Mouse (Mus musculus): ENCODE data around the gene Tial1. TPM values are rescaled to one million over a fixed set of nuclear protein-coding genes. Genes with fewer than 3 reads are reported as not detected.
A peak's percentile ranks its signal among the peaks of the same experiment; 100 is the strongest.

Gene Tial1
- polyA plus RNA-seq, 1 experiment from 2014 or later = 11.3 TPM

DNA sequence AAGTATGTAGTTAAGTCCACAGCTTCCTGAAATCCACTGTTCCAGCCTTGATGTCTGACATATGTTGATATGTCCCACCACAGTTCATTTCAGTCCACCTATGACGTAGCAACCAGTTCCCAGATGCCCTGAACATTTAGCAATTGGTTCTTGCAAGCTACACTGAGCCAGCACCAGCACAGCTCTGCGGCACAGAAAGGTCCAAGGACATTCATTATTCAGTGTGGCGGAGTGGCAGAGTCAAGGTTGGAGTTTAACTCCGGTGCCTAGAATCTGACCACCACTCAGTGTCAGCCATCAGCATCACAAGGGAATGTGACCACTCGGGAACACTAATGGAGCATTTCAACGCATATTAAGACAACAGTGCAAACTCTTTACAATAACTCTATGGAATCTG lies 44.9 kb downstream of the Tial1 start:
- H3K27ac ChIP-seq = 0 out of 2 replicates have a peak overlapping the region, but pooled peaks have one; percentile 53
- no peak for DNase-seq
- peak overlapping the region; percentile 79 for H3K9ac ChIP-seq
- H3K4me3 ChIP-seq (replicated peaks) = peak overlapping the region; percentile 79
- peaks cover 71% of the 10 kb centered on the region for H3K4me1 ChIP-seq (replicated peaks)
- peaks cover 38% of the 10 kb centered on the region for H3K27me3 ChIP-seq
- H3K36me3 ChIP-seq = no peaks in the 10 kb centered on the region
- 53% methylated on average over 6 of the region's 6 CpGs for WGBS (ENCODE audit: insufficient replicate concordance)
- no peaks in the 10 kb centered on the region for H3K9me3 ChIP-seq (replicated peaks)
- ATAC-seq (ENCODE audit: low read depth) = no peak
- peak overlapping the region; percentile 99 for H3K4me2 ChIP-seq

DNA sequence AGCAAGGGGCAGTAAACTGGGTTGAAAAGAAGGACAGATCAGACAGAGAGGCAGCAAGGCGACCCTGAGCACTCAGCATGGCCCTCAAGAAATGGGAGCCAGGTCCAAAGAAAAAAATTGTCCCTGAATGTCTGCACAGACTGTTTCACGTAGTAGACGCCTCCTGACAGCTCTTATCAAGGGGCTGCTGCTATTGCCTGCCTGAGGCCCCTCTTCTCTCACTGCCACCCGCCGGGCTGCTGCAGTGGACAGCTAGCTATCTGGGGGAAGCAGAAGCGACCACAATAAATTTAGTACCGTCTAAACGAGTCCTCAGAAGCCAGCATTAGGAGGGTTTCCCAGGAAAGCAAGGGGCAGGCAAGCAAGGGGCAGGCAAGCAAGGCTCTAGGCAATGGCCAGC lies 47.1 kb downstream of the Tial1 start:
- Histone ChIP-seq H3K4me1 (replicated peaks) (peaks cover 81% of the 10 kb centered on the region), H3K27ac (peak overlapping the region; percentile 87), H3K4me3 (replicated peaks) (peak overlapping the region; percentile 41), H3K9me3 (replicated peaks) (no peaks in the 10 kb centered on the region), H3K27me3 (peaks cover 18% of the 10 kb centered on the region), H3K9ac (peak overlapping the region; percentile 65), H3K4me2 (peak overlapping the region; percentile 99), H3K36me3 (peaks cover 6% of the 10 kb centered on the region)
- DNase-seq (peak; percentile 70), ATAC-seq (ENCODE audit: low read depth) (peak; percentile 79)
- WGBS (ENCODE audit: insufficient replicate concordance) = 6% methylated on average over 8 of the region's 8 CpGs

DNA sequence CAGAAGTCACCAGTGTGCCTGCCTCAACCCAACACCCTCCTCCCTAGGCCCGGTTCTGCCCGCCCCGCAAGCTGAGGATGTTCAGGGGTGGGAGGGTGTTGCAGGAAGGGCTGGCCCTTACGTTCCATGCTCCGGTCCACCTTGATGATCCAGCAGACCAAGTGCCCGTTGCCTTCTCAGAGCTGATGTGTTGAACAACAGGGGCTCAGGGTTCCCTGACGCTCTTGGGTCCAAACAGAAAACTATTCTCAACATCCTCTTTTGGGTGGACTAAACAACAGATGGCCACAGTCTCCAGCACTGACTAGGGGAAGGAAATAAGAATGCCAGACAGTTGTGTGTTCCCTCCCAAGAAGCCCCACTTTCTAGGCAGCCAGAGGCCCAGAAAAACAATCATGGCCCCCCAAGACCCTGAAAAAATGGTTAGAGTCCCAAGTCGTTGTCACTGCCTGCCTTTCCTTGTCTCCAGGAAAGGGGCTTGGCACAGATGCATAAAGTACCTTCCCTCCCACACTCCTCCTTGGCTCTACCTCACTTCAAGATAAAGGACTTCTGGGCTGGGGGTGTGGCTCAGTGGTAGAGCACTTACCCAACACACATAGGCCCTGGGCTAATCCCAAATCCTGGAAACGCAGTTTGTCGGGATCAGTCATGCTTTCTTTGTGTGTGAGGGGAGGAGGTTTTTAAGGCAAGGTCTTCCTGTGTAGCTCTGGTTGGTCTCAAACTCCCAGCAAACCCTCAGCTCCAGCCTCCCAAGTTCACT lies 49.3 kb downstream of the Tial1 start:
- peak overlapping the region; percentile 39; the same call in 1 of the 2 replicates for H3K9ac ChIP-seq
- 0 out of 2 replicates have a peak, but pooled peaks cover 5% of the 10 kb centered on the region for H3K27me3 ChIP-seq
- peak overlapping the region; percentile 19 for H3K4me2 ChIP-seq
- H3K36me3 ChIP-seq = peaks cover 13% of the 10 kb centered on the region
- 0 out of 2 replicates have a peak, but pooled peaks have one; percentile 30 for ATAC-seq (ENCODE audit: low read depth)
- peak overlapping the region; percentile 56 for H3K27ac ChIP-seq
- WGBS (ENCODE audit: insufficient replicate concordance) = 50% methylated on average over 10 of the region's 10 CpGs
- DNase-seq = no peak
- H3K9me3 ChIP-seq (replicated peaks) = no peaks in the 10 kb centered on the region
- peaks cover 70% of the 10 kb centered on the region for H3K4me1 ChIP-seq (replicated peaks)
- H3K4me3 ChIP-seq (replicated peaks) = no peak overlapping the region

DNA sequence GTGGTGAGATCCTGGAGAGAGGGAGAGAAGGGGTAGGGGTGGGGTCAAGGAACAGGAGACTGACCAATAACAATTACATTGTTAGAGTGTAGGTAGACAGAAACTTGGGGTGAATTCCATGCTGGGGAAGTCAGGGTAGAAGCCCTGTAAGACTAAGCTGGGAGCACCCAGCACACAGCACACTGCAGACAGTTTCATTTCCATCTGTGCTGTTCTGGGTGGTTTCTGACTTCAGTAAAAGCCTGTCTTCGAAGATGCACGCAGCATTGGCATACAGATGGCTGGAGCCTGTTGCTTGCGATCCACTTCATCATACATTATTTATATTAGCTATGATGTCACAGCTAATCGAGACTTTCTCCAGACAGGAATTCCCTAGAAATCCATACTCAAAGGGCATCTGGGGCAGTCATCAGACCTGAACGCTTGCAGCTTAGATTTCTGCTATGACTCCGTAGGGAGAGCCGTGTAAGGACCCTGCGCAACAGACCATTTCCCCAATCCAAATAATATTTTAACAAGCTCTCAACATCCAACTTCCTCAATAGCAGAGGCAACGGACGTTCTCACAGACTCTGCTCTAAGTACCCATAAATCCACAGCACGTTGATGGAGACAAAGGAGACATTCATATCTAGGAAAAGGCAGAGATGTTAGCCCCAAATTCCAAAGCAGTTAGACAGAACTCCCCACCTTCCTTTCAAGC lies 50.7 kb downstream of the Tial1 start:
- peaks cover 13% of the 10 kb centered on the region for H3K36me3 ChIP-seq
- H3K4me3 ChIP-seq (replicated peaks) = no peak overlapping the region
- no peaks in the 10 kb centered on the region for H3K9me3 ChIP-seq (replicated peaks)
- H3K9ac ChIP-seq = no peak overlapping the region
- peak overlapping the region; percentile 19; the same call in 1 of the 2 replicates for H3K27ac ChIP-seq
- no peak overlapping the region for H3K4me2 ChIP-seq
- 78% methylated on average over 11 of the region's 11 CpGs for WGBS (ENCODE audit: insufficient replicate concordance)
- ATAC-seq (ENCODE audit: low read depth) (no peak), DNase-seq (no peak)
- peaks cover 66% of the 10 kb centered on the region for H3K4me1 ChIP-seq (replicated peaks)
- 0 out of 2 replicates have a peak, but pooled peaks cover 3% of the 10 kb centered on the region for H3K27me3 ChIP-seq

DNA sequence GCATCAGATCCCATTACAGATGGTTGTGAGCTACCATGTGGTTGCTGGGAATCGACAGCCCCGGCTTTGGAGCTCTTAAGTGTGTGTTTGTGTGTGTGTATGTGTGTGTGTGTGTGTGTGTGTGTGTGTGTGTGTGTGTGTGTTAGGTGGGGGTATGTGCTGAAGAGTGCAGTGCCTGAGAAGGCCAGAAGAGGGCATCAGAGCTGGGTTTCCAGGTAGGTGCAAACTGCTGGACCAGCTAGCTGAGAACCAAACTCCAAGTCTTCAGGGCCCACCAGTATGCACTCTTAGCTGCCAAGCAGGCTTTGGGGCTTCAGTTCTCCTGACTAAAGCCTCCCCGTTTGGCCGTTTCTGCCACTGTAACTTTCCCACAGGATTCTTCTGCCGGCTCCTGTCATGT lies 53.3 kb downstream of the Tial1 start:
- 88% methylated on average over 5 of the region's 5 CpGs for WGBS (ENCODE audit: insufficient replicate concordance)
- H3K4me2 ChIP-seq = no peak overlapping the region
- DNase-seq (no peak), ATAC-seq (ENCODE audit: low read depth) (no peak)
- H3K27me3 ChIP-seq = no peaks in the 10 kb centered on the region
- H3K4me3 ChIP-seq (replicated peaks) = no peak overlapping the region
- no peaks in the 10 kb centered on the region for H3K9me3 ChIP-seq (replicated peaks)
- no peak overlapping the region for H3K27ac ChIP-seq
- H3K4me1 ChIP-seq (replicated peaks) = peaks cover 61% of the 10 kb centered on the region
- peaks cover 13% of the 10 kb centered on the region for H3K36me3 ChIP-seq
- H3K9ac ChIP-seq = no peak overlapping the region

DNA sequence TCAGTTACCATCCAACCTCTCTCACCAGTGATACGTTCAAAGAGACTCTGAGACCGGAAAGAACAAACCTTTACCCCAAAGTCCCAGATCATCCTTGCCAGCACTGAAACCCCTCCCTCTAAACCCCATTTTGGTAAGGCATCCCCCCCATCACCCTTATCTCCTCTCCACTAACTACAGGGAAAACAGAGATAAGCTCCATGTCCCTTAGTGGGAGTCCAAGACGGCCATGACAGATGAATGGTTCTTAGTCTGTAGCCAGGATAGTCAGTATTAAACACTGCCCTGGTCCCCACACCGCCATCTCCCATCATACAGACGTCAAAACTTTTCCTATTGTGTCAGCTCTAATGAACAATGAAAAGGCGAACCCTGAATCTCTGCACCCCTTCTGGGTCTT lies 57.5 kb downstream of the Tial1 start:
- H3K4me1 ChIP-seq (replicated peaks) = peaks cover 68% of the 10 kb centered on the region
- H3K27me3 ChIP-seq = no peaks in the 10 kb centered on the region
- no peaks in the 10 kb centered on the region for H3K9me3 ChIP-seq (replicated peaks)
- DNase-seq (no peak), ATAC-seq (ENCODE audit: low read depth) (peak; percentile 39; the same call in 1 of the 2 replicates)
- peaks cover 25% of the 10 kb centered on the region for H3K36me3 ChIP-seq
- H3K4me3 ChIP-seq (replicated peaks) = no peak overlapping the region
- WGBS (ENCODE audit: insufficient replicate concordance) = 60% methylated on average over 6 of the region's 6 CpGs
- H3K9ac ChIP-seq = no peak overlapping the region
- peak overlapping the region; percentile 81 for H3K27ac ChIP-seq
- H3K4me2 ChIP-seq = no peak overlapping the region

DNA sequence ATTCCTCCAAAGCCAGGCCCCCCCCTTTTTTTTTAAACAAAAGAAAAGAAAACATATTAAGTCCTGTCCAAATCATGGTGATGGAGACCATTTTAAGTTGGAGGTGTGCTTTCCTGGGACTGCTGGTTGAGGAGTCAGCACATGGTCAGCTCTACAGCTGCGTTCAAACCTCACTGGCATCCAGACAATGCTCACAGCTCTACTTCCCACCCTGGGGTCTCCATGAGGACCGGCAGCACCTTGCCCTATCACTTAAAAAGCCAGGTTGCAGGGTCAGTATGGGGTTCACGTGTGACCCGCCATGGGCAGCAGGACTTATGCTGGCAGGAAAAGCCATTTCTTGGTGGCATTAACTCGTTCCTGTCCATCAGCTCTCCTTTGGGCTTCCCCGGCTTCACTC lies 57.9 kb downstream of the Tial1 start:
- H3K9me3 ChIP-seq (replicated peaks) = no peaks in the 10 kb centered on the region
- no peak overlapping the region for H3K4me3 ChIP-seq (replicated peaks)
- H3K9ac ChIP-seq = no peak overlapping the region
- DNase-seq (no peak), ATAC-seq (ENCODE audit: low read depth) (no peak)
- 61% methylated on average over 6 of the region's 6 CpGs for WGBS (ENCODE audit: insufficient replicate concordance)
- peaks cover 24% of the 10 kb centered on the region for H3K36me3 ChIP-seq
- H3K27me3 ChIP-seq = no peaks in the 10 kb centered on the region
- peaks cover 72% of the 10 kb centered on the region for H3K4me1 ChIP-seq (replicated peaks)
- 0 out of 2 replicates have a peak overlapping the region, but pooled peaks have one; percentile 11 for H3K4me2 ChIP-seq
- H3K27ac ChIP-seq = peak overlapping the region; percentile 81

DNA sequence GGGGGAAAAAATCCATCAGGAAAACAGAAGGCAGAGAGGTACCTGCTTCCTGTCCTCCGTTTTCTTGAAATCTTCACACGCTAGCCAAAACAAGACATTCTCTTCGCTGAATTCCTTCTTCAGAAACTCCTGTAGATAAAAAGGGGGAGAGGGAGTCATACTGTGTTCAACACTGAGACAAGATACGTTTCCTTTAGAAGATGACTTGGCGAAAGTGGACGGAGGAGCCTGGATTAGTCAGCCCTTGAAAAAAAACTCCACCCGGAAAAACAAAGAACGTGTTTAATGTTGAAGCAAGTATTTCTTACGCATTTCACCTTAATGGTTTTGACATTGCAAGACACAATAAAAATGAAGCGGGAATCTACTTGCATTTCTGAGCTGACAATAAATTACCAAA lies 58.4 kb downstream of the Tial1 start:
- WGBS (ENCODE audit: insufficient replicate concordance) = 30% methylated on average over 10 of the region's 10 CpGs
- Histone ChIP-seq H3K9ac (0 out of 2 replicates have a peak overlapping the region, but pooled peaks have one; percentile 10), H3K4me2 (0 out of 2 replicates have a peak overlapping the region, but pooled peaks have one; percentile 6), H3K27me3 (no peaks in the 10 kb centered on the region), H3K4me1 (replicated peaks) (peaks cover 77% of the 10 kb centered on the region), H3K9me3 (replicated peaks) (no peaks in the 10 kb centered on the region), H3K4me3 (replicated peaks) (no peak overlapping the region), H3K36me3 (peaks cover 19% of the 10 kb centered on the region), H3K27ac (peak overlapping the region; percentile 81)
- DNase-seq (no peak), ATAC-seq (ENCODE audit: low read depth) (peak; percentile 46; the same call in 1 of the 2 replicates)

DNA sequence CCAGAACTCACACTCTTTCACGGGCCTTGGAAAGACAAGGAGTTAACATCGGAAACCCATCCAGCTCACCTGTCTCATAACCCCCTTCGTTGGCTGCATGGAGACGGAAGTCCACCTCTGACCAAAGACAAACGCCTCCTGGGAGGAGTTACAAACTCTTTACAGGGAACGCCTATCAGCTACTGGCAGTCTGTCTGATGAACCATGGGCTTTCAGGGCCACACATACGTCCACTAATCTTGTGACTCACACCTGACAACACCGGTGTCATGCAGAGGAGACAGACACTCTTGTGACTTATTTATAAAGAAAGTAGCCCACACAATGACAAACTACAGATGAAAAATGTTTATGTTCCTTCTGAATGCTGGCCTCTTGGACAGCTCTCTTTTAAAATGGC lies 58.9 kb downstream of the Tial1 start:
- 53% methylated on average over 8 of the region's 8 CpGs for WGBS (ENCODE audit: insufficient replicate concordance)
- Histone ChIP-seq H3K36me3 (peaks cover 19% of the 10 kb centered on the region), H3K4me2 (0 out of 2 replicates have a peak overlapping the region, but pooled peaks have one; percentile 6), H3K9me3 (replicated peaks) (no peaks in the 10 kb centered on the region), H3K27me3 (no peaks in the 10 kb centered on the region), H3K4me1 (replicated peaks) (peaks cover 82% of the 10 kb centered on the region), H3K4me3 (replicated peaks) (no peak overlapping the region), H3K9ac (0 out of 2 replicates have a peak overlapping the region, but pooled peaks have one; percentile 10), H3K27ac (peak overlapping the region; percentile 81)
- ATAC-seq (ENCODE audit: low read depth) (peak; percentile 53), DNase-seq (no peak)

DNA sequence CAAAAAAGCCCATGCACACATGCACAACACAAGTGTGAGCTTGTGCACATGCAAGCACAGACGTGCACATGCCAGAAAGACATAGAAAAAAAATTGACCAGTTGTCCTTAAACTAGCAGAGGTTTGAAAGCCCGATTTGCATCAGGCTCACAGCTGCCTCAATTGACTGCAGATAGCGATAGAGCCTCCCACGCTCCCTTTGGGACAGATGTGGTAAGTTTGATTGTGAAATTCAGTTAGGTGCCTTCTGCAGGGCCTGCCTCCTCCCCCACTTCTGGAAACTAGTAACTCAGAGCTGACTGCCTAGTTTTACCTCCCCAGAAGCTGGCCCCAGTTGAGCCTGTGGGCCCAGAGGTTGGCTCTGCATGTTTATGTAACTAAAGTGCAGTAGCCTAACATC lies 62.9 kb downstream of the Tial1 start:
- DNase-seq = peak; percentile 60
- ATAC-seq (ENCODE audit: low read depth) = peak; percentile 83
- peak overlapping the region; percentile 88 for H3K27ac ChIP-seq
- no peaks in the 10 kb centered on the region for H3K9me3 ChIP-seq (replicated peaks)
- H3K4me3 ChIP-seq (replicated peaks) = no peak overlapping the region
- WGBS (ENCODE audit: insufficient replicate concordance) = 7% methylated on average over 4 of the region's 4 CpGs
- no peaks in the 10 kb centered on the region for H3K27me3 ChIP-seq
- H3K4me1 ChIP-seq (replicated peaks) = peaks cover 69% of the 10 kb centered on the region
- peaks cover 19% of the 10 kb centered on the region for H3K36me3 ChIP-seq
- H3K9ac ChIP-seq = no peak overlapping the region
- peak overlapping the region; percentile 42 for H3K4me2 ChIP-seq

DNA sequence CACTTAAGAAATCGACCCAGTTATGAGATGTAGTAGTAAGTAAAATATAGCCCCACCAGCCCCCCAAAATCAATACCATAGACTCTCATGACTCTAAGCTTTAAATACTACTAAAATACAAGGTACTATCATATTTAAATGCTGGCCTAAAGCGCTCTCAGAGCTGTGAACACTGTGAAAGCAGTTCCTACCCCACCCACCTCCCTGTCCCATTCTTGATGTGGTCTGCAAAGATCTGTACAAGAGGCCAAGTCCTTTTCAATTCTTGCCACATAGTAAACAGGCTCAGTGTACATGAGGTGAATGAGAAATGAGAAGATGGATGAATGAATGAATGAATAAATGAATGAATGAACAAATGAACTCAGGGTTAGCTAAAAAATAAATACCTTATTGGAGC lies 64.5 kb downstream of the Tial1 start:
- DNase-seq = no peak
- Histone ChIP-seq H3K27ac (no peak overlapping the region), H3K4me3 (replicated peaks) (no peak overlapping the region), H3K36me3 (peaks cover 14% of the 10 kb centered on the region), H3K4me2 (no peak overlapping the region), H3K27me3 (no peaks in the 10 kb centered on the region), H3K9ac (no peak overlapping the region), H3K4me1 (replicated peaks) (peaks cover 69% of the 10 kb centered on the region), H3K9me3 (replicated peaks) (no peaks in the 10 kb centered on the region)
- no peak for ATAC-seq (ENCODE audit: low read depth)
- 50% methylated on average over 2 of the region's 2 CpGs for WGBS (ENCODE audit: insufficient replicate concordance)
